Mouse (Mus musculus) left cerebral cortex, adult 18-20 months (tissue): Measurements from ENCODE around the gene Med15. TPM values are rescaled to one million over a fixed set of nuclear protein-coding genes. Genes with fewer than 3 reads are reported as not detected.
A peak's percentile ranks its signal among the peaks of the same experiment; 100 is the strongest.
"Not testable (repeated sequence)": the region's sequence is repeated elsewhere in the genome, so short reads cannot be mapped to it uniquely, and the experiment has no call there.

Experiments used
- DNase-seq, 2 experiments: peaks; one replicate each; pipeline ENCODE4 v3.0.0; 2021 to 2022; ENCODE audit warnings: low spot score in 2 of 2, mixed read lengths in 1 of 2
- long read RNA-seq, 2 experiments: library from polyadenylated mRNA; stranded (forward); transcript quantifications; one replicate each; pipeline ENCODE4 v2.0.0; 2021
- total RNA-seq, 2 experiments: library from RNA; stranded (reverse); gene quantifications; 2 replicates each; pipeline ENCODE4 v1.2.3; 2021

Med15 gene
- 10 to 100 TPM; 68.3 to 71.6 TPM for total RNA-seq
- long read RNA-seq, experiment 1, transcript Med15-202 (17 exons, 3,230 nt), result major isoform, 10 of 56 reads
- long read RNA-seq, experiment 1, transcript Med15-201 (18 exons, 3,410 nt), result minor isoform, 5 of 56 reads
- long read RNA-seq, experiment 1, partial matches to known transcripts, result 12 of 56 reads
- long read RNA-seq, experiment 1, other reads (novel, unspliced or antisense), result 29 of 56 reads
- long read RNA-seq, experiment 2, partial matches to known transcripts, result 9 of 27 reads
- long read RNA-seq, experiment 2, other reads (novel, unspliced or antisense), result 14 of 27 reads

- no peak for DNase-seq
These were observed at the start of gene Med15 for GRCm38 (mm10) chr16:17732841-17733340. Med15 (minus strand) TSS chr16:17732891.

- no peak for DNase-seq
These were observed 47.0 kb upstream of the Med15 start for GRCm38 (mm10) chr16:17779692-17780091.

- no peak for DNase-seq
These were observed 45.5 kb upstream of the Med15 start for GRCm38 (mm10) chr16:17778223-17778622.

- peak in 1 of 2 experiments; percentile 44 for DNase-seq
These were observed 44.1 kb upstream of the Med15 start for GRCm38 (mm10) chr16:17776828-17777227.

GRCm38 (mm10) chr16:17771117-17771865 is 38.6 kb upstream of the Med15 start:
- DNase-seq, result no peak

GRCm38 (mm10) chr16:17768834-17769233 is 36.1 kb upstream of the Med15 start:
- no peak for DNase-seq

- no peak for DNase-seq
These were observed 31.4 kb upstream of the Med15 start for GRCm38 (mm10) chr16:17764108-17764511.

- no peak for DNase-seq
These were observed 28.4 kb upstream of the Med15 start for GRCm38 (mm10) chr16:17761074-17761473.

- no peak for DNase-seq
These were observed 28.0 kb upstream of the Med15 start for GRCm38 (mm10) chr16:17760657-17761056.

GRCm38 (mm10) chr16:17759813-17760321 is 27.2 kb upstream of the Med15 start:
- DNase-seq, result peak; percentile 21 to 42

- peak; percentile 89 to 90 for DNase-seq
These were observed 26.7 kb upstream of the Med15 start, which contains the start of gene Klhl22 for GRCm38 (mm10) chr16:17759344-17759773. Klhl22 (plus strand) TSS chr16:17759618.

- DNase-seq, result no peak
These were observed 26.2 kb upstream of the Med15 start for GRCm38 (mm10) chr16:17758902-17759301.

GRCm38 (mm10) chr16:17757756-17758155 is 25.1 kb upstream of the Med15 start:
- no peak for DNase-seq

- no peak for DNase-seq
These were observed 21.0 kb upstream of the Med15 start for GRCm38 (mm10) chr16:17753686-17754085.

GRCm38 (mm10) chr16:17753001-17753400 is 20.3 kb upstream of the Med15 start:
- no peak for DNase-seq

- no peak for DNase-seq
These were observed 12.4 kb upstream of the Med15 start for GRCm38 (mm10) chr16:17745067-17745466.

GRCm38 (mm10) chr16:17744536-17744935 is 11.8 kb upstream of the Med15 start:
- DNase-seq, result peak in 1 of 2 experiments; percentile 23

GRCm38 (mm10) chr16:17743279-17743678 is 10.6 kb upstream of the Med15 start:
- no peak for DNase-seq

- DNase-seq, result no peak
These were observed 10.1 kb upstream of the Med15 start for GRCm38 (mm10) chr16:17742810-17743209.

- no peak for DNase-seq
These were observed 7.4 kb upstream of the Med15 start for GRCm38 (mm10) chr16:17740080-17740479.

GRCm38 (mm10) chr16:17736156-17736555 is 3.5 kb upstream of the Med15 start:
- no peak for DNase-seq

- not testable (repeated sequence) for DNase-seq
These were observed 2.2 kb upstream of the Med15 start for GRCm38 (mm10) chr16:17734872-17735271.
